Mouse (Mus musculus): Measurements from ENCODE around the gene Nckap5.

Nckap5 gene

DNA sequence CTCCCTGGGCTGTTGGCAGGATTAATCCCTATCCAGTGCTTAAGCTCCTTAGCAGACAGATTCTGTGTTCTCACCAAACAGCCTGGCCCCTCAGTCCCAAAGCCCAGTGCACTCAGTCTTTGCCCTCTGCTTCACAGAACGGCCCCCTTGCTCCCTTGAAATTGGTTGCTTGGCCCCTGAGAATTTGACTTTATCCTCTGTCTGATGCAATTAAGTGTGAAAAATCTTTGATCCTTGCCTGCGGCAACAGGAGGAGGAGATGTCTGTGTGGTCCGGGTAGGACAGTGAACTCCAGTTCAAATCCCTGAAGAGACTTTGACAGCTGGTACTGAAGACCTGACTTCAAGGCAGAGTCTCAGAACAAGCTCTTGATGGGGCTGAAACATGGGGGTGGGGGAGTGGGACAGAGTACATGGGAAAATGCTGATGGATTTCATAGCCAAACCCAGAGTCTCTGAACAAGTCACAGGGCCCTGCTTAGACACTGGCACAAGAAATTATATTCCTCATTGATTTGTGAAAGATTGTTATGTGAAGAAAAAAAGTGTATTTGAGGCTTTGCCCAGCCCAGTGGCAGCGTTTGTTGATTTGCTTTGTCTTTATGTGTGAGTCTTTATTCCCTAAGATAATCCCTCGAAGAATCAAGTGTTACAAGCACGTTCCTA lies 65.0 kb downstream of the Nckap5 start:
- peak; percentile 49 for DNase-seq (ENCODE audit: low spot score)

DNA sequence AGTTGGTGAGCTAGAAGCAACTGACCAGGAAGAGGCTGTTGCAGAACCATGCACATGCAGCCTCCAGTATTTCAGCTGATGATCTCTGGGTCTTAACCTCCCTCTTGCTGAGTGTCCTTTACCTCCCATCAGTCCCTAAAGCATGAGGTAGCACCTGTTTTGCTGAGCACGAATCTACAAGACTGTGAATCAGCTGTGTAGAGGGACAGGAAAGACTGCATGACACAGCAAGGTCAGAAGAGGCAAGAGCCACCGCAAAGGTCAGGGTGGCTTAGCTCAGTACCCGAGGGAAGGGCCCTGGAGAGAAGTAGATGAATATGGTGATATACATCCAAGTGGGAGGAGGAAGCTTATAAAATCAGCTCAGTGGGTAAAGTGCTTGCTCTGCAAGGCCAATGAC lies 66.4 kb downstream of the Nckap5 start:
- no peak for DNase-seq (ENCODE audit: low spot score)

DNA sequence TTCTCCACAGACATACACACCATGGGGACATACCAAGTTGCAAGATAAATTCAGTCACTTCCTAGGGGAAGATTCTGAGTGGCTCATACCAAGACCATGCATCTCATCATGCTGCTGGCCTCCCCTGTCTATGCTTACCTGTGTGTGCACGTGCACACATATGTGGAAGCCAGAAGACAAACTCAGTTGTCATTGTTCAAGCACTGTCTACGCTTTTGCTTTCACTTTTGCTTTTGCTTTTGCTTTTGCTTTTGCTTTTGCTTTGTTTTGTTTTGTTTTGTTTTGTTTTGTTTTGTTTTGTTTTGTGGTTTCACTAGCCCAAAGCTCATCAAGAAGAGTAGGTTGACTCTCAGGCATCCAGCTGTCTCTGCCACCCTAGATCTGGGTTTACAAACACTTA lies 67.4 kb downstream of the Nckap5 start:
- no peak for DNase-seq (ENCODE audit: low spot score)

DNA sequence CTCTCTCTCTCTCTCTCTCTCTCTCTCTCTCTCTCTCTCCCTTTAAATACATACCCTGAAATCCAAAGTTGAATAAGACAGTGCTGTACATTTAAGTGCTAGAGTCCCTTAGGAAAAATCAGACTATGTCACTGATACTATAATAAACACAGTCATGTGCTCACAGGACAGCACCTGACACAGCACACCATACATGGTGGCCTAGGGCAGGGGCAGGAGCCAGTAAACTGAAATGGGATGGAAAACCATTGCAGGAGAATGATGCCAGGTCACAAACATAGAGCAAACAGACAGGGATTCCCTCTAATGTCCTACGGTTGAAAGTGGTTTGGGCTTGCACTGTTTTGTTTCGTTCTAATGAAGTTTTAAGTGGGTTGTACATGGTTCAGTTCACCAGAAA lies 70.2 kb downstream of the Nckap5 start:
- DNase-seq (ENCODE audit: low spot score) = no peak

DNA sequence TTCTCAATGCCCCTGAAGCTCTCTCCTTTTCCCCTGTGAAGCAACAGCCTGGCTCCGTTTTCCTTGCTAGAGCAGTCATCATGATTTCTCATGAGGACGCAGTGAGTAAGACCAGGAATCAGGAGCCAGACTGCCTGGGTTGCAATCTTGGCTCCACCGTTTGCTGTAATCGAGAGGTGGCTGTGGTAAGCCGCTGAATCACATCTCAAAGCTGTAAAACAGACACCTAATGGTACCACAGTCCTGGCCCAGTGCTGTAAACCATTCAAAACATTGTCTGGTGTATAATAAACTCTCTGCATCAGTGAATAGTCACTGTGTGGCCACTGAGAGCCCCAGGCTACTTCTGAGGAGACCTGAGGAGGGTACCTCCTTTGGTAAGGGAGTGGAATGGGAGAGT lies 74.9 kb downstream of the Nckap5 start:
- DNase-seq (ENCODE audit: low spot score) = no peak

DNA sequence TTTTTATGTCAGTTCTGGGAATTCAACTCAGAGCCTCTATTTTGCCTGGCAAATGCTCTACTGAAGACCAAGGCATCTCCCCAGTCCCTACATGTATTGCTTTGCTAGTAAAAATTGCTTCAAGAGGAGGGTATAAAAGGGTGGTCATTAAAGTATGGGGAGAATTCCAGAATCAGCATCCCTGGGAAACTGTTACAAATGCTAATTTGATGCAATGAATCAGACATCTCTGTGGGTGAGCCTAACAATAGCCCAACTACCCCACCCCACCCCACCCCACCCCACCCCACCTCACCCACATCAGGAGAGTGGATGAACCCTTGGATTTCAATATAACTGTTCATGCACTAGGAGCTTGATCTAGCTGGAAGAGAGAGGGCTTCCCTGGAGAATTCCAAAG lies 77.0 kb downstream of the Nckap5 start:
- DNase-seq (ENCODE audit: low spot score) = no peak

DNA sequence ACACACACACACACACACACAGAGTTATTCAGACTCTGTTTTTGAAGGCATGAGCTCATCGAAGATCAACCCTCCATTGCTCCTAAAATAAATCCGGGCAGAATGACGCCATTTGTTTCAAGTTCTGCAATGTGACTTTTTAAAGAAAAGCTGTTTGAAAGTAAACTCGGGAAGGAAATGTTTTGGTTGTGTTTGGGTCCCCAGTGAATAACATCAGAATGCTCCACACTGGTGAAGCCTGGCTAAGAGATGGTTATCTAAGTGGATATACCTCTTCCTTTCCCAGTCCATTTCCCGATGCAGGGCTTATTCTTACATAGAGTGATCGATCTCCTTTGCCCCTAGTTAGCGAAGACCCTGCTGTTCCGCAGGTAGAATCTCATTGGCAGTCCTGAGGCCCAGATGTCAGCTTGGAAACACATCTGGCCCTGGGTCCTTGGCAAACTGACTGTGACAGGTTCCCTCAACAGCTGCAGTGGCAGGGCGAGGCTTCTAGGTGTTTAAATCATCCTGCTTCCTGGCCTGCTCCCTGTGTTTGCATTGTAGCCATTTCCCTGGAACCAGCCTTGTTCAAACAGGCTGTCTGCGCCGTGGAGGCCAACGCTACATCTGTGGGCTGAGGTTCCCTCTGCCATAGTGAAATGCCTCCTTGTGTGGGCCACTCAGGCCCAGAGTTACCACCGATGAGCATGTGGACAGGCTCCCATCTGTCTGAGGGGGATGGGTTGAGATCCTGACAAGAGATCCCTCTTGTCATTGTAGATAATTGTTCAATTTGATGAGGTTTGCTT lies 78.2 kb downstream of the Nckap5 start:
- DNase-seq (ENCODE audit: low spot score) = no peak

DNA sequence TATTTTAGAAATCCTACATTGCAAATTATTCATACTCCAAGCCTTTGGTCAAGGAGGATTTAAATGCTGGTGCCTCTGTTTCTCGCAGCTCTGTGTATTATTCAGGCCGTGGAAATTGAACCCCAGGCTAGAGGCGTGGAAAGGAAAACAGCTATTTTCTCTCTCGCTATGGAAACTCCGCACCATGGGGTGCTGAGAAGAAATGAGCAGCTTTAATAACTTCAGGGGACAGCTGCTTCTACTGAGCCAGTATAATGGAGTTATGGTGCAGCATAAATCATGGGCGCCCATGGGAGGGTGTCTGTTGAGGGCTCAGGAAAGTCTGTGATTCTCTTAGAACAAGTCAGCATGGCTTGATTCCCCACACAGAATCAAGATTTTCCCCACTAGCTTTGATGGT lies 79.5 kb downstream of the Nckap5 start:
- DNase-seq (ENCODE audit: low spot score) = no peak

DNA sequence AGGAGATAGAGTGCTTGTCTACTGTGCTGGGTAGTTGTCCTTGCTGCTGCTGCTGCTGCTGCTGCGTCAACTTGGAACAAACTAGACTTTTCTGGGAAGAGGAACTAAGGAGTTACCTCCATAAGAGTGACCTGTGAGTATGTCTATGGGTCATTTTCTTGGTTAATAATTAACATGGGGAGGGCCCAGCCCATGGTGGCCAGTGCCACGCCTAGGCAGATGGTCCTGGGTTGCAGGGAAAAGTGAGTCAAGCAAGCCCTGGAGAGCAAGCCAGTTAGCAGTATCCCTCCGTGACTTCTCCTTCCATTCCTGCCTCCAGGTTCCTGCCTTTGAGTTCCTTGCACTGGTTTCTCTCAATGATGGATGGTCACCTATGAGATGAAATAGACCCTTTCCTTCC lies 80.4 kb downstream of the Nckap5 start:
- DNase-seq (ENCODE audit: low spot score) = no peak

DNA sequence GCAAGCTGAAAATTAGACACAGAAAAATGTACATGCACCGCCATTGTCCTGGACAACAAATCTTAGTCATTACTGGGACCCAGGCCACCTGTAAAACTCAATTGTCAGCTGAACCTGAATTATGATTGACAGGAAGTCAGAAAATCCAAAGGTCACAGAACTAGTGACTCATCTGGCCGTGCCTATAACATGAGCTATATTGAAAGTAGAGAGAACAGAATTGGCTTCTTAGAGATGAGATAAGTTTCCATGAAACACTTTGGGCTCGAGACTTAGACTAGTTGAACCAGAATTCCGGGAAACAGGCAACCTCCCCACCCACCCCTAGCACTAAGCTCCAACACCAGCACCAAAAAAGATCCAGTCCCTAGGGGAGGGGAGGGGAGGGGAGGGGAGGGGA lies 82.7 kb downstream of the Nckap5 start:
- no peak for DNase-seq (ENCODE audit: low spot score)

DNA sequence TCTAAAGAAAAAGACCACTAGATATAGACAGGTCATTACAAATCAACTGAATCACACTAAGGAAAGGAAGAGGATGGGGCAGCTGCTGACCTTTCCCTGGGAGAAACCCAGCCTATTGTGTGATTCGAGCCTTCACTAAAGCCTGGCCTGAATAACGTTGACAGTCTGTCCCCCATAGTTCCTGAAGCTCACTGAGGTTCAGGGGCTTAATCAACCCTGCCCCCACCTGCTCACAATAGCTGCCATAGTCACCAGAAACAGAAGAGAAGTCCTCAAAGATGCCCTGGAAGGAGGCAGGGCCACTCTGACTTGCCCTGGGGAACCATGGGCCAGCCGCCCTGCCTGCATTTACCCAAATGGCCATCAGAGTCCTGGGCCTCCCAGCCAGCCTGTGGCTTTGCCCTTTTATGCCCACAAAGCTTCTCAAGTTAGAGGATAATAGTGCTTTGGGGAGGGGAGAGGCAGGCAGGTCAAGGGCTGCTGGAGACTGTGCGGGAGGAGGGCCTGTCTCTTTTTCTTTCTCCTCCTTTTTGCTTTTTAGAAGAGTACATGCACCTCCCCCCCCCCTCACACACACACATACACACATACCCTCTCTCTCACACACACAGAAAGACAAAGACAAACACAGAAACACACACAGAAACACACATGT lies 85.0 kb downstream of the Nckap5 start:
- peak; percentile 62 for DNase-seq (ENCODE audit: low spot score)

DNA sequence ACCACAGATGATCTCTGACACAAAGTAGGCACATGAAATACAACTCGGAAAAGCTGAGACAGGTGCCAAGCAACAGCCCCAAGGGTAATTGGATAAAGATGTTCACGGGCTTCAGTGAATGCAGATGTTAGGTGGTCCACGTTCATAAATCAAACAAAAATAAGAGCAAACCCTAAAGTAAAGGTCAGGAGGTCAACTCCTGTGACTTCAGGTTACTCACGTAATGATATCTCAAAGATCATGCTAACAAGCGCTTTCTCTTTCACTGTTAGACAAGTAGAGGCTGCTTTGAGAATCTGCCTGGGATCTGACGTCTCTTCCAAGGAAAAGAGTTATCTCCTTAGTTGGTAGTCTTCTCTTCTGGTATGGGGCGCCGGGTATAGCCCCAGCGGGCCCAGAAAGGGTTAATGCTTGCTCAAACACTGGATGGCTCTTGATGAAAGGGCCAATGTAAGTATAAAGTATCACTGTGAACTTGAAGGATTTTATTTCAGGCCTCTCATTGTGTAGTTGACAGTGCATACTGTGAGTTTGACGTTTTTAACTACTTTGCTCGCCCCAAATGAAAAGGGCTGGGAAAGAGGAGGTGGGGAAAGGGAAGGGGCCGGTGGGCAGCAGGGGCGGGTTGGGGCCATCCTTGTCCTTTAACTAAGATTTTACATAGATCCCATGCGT lies 85.8 kb downstream of the Nckap5 start:
- no peak for DNase-seq (ENCODE audit: low spot score)

DNA sequence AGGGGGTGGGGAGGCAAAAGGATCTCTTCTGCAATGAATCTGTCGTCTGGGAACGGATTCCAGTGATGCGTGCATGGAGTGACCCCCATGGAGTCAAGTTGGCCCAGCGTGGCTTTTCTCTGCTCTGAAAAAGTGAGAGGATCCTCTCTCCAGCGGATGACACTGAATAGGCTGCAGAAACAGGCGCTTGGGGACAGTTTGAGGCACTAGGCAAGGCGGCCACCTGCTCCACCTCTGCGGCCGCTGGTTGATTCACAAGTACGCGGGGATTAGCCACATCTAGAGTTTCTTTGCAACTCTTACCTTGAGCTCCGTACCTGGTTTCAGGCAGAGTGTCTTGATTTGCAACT lies 92.3 kb downstream of the Nckap5 start:
- peak; percentile 72 for DNase-seq (ENCODE audit: low spot score)

DNA sequence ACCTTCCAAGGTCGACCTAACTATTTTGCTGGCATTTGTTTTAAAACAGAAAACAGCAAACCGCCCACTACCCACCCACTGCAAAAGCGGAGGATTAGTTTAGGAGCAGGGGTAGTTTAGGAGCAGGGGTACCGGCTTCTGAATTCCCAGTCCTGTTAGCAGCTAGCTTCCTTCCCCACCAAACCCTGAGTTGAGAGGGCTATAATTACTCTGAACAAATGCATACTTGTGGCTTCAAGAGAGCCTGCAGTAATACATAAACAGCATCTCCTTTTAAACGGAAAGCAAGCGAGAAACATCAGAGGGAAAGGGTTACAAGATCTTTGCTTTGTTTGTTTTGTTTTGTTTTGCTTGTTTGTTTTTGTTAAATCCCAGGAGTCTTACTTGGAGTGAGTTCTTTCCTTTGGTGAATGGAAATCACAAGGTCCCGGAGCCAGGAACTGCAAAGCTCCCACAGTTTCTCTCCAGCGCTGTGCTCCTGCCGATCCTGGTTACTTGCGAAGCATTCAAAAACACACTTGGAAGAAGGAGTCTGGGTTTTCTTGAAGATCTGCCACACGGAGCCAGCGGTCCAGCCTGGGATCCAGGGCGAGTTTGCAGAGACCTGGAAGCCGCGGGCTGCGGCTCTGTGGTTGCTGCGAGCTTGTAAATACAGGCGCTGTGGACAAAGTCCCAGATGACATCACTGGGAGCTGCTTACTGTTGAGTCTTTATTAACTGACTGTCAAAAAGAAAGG lies 92.9 kb downstream of the Nckap5 start:
- DNase-seq (ENCODE audit: low spot score) = no peak

DNA sequence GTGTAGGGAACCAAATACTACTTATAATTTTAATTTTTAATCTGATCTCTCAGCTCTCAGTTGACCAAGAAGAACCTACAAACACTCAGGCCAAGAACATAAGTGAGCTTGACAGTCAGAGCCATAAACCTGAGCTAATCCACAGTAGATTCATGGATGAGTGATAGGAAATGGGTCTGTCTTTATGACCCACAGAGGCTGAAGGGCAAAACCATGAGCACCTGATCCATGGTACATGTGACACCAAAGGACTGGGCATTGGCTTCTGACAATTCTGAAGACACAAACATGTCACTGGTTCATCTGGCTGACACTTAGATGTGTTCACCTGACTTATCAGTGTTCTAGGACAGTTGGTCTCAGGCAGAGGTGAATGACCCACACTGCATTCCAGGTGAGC lies 98.9 kb downstream of the Nckap5 start:
- no peak for DNase-seq (ENCODE audit: low spot score)

DNA sequence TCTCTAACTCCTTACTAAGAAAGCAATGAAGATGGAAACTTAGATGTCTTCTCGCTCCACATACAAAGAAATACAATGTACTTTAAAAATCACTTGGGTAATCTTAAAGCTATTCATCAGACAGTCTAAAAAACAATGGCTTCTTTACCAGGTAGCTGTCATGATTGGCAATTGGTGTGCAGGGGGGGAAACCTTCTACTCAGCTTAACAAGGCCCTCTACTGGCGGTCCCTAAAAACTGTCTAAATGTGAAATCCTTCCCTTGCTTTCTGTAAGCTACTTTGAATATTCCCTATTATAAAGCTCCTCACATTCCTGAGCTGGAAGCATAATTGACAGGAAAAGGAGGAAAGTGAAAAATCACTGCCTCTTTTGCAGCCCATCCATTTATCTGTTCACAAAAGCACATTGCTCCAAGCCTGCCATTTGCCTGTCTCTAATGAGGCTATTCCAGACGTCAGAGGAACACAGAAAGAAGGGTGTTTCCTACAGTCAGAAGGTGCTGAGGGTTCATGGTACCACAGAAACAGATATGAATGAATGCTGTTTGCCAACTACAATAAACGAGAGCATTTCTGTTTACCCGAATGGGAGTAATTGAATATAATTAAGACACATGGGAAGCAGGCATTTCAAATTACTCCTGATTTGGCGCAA lies 104.1 kb downstream of the Nckap5 start:
- peak; percentile 68 for DNase-seq (ENCODE audit: low spot score)

DNA sequence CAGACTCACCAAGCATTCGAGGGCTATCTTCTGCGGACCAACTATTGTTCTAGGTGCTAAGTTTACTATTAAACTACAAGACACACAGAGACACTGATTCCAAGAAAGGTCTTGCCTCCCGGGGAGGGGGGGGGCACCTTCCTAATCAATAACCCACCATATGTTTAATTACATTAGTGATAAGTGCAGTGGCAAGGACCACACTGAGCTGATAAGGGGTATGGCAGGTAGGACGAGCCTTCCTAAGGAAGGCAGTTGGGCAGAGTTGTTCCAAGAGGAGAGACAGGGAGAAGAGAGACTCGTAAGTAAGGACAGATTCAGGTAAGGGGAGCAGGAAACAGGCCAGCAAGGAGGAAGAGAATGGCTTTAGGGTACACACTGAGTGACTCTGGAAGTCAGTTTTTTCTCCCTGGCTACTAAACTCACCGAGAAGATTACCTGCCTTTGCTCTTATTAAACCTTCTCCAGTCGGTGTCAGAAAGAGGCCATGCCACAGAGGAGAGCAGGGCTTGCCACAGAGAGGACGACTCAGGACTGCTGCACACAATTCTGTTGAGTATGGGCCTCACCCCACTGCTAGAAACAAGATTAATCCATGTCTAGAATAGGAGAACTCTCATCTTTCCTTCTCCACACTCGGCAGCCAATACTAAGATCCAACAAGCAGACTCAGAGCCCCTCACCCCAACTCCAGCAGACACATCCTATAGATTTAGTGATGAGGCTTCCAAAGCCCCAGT lies 104.8 kb downstream of the Nckap5 start:
- DNase-seq (ENCODE audit: low spot score) = no peak

DNA sequence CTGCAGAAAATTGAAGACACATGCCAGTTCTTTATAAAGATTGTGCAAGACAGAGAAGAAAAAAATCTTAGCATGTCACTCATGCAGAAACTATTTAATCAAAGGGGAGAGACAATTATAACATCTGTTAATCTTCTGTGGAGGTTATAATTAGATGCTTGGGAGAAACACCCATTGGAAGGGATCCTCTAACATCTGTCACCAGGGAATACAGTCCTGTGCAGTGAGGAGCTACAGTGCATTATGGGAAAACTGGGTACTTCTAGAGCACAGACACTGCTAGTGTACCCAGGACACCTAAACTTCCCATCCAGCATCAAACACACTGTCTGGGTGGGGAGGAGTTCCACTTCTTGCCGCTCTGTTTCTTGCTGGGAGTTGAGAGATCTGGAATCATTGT lies 108.7 kb downstream of the Nckap5 start:
- no peak for DNase-seq (ENCODE audit: low spot score)

DNA sequence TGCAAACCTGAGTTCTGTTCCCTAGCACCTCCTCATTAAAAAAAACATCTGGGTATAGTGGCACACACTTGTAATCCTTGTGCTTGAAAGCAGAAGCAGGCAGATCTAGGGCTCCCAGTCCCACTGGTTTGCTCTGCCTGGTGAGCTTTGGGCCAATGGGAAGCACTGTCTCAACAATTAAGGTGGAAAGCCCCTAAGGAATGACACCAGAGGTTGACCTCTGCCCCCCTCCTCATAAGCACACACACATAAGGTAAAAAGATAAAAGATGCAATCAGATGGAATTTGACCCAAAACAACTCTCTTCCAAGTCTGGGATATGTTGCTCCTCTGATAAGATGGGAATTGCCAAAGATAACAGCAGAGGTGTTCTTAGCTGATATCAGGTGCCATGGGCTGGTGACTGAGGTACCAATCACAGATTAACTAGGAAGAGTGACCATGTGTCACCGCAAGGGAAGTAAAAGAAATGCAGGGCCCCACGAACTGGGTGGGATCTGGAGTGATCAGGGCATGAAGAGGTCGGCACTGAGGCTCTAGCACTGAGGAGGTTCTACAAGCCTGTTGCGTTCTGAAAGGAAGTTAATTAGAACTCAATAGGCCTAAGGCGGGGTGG lies 110.8 kb downstream of the Nckap5 start:
- no peak for DNase-seq (ENCODE audit: low spot score)

DNA sequence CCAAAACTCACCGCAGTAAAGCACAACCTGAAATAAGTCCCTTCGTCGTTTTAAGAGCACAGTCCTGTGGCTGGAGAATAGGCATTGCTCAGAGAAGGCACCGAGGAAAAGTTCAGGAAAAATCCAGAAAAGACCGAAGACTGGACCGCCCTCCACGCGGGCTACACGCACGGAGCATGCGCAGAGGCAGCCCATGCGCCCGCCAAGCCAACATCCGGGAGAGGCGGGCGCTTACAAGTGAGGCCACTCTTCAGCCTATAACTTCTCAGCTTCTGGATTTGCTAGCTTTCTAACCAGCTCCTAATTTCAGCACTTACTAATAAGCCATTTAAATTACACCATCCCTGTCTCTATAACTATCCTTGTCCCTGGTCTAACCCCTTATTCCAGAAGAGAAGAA lies 124.0 kb downstream of the Nckap5 start:
- no peak for DNase-seq (ENCODE audit: low spot score)

DNA sequence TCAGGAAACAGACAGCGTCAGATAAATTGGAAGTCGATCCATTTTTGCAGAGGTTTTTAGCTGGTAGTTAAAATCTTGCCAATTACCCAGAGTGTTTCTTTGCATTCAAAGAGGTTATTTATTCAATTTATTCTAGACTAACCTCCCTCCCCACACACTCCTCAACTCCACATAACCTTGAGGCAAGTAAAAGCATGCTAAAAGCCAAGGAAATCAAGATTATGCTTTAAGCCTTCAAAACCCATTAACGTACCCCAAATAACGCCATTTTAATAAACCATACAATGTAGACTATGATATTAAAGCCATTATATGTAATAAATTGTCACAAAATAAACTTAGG lies 129.7 kb downstream of the Nckap5 start:
- no peak for DNase-seq (ENCODE audit: low spot score)
